In genomic region chr15:12586154-12586553, GRCm38 (mm10) we compare ENCODE assay signal across 9 mouse cellular contexts.
DNase-seq lines count a peak whose midpoint lies in the region; ATAC-seq and TF ChIP-seq lines count a peak whose summit lies in the region.
"Had no signal": no experiment of that assay in that cellular context is flagged by ENCODE, and none has a peak within 500 bp of the region (broad histone marks: within the 10 kb centered on the region; RNA-seq: fewer than 3 reads in every experiment).

No protein-coding gene starts in this region.

- H3K27me3 ChIP-seq in CH12.LX (replicated peaks): no peaks in the 10 kb centered on the region
- no peaks in the 10 kb centered on the region for H3K27me3 ChIP-seq in heart, embryonic 14.5 days (ENCODE audit: control insufficient read depth, insufficient read depth, low read length)
- H3K27me3 ChIP-seq in kidney, embryonic 16.5 days (ENCODE audit: insufficient read depth, low read length): no peaks in the 10 kb centered on the region
- no peaks in the 10 kb centered on the region for H3K27me3 ChIP-seq in stomach, postnatal 0 days (ENCODE audit: control insufficient read depth, insufficient read depth, low read length)

- H3K4me1 ChIP-seq in CH12.LX (ENCODE audit: control insufficient read depth in 1 of 2, insufficient read depth in 2 of 2): peaks cover 6 to 20% of the 10 kb centered on the region in 2 experiments; a peak in 3 of 4 replicates
- H3K4me1 ChIP-seq in heart, embryonic 14.5 days (ENCODE audit: control insufficient read depth in 2 of 2, insufficient read depth in 2 of 2, low read length in 2 of 2): peaks cover 4 to 12% of the 10 kb centered on the region in 2 experiments; a peak in 3 of 4 replicates
- 0 out of 2 replicates have a peak, but pooled peaks cover 5% of the 10 kb centered on the region for H3K4me1 ChIP-seq in kidney, embryonic 16.5 days (ENCODE audit: insufficient read depth, low read length)
- H3K4me1 ChIP-seq in stomach, postnatal 0 days (replicated peaks; ENCODE audit: control insufficient read depth, insufficient read depth): no peaks in the 10 kb centered on the region

- no peak for TF ChIP-seq EP300 in CH12.LX (IDR thresholded peaks at IDR 0.05; ENCODE audit: low read length)
- no peak for TF ChIP-seq EP300 in stomach, postnatal 0 days (optimal IDR thresholded peaks at IDR 0.05)

- TF ChIP-seq CTCF in CH12.LX (conservative IDR thresholded peaks at IDR 0.05 in 1 of 2, IDR thresholded peaks at IDR 0.05 in 1 of 2; ENCODE audit: low read depth in 2 of 2, low read length in 2 of 2): peak; percentile 55 to 93
- TF ChIP-seq CTCF in brain, embryonic 14.5 days (IDR thresholded peaks at IDR 0.05; ENCODE audit: borderline replicate concordance, extremely low read depth, insufficient read depth, insufficient read length): peak; percentile 90
- TF ChIP-seq CTCF in stomach, postnatal 0 days (IDR thresholded peaks at IDR 0.05; ENCODE audit: low read depth): peak; percentile 92

- ATAC-seq in heart, embryonic 14.5 days (ENCODE audit: insufficient number of reproducible peaks, insufficient read depth, low FRiP score, low read depth): peak; percentile 74; the same call in 1 of the 2 replicates
- peak; percentile 95 for ATAC-seq in kidney, embryonic 16.5 days (ENCODE audit: low FRiP score, low TSS enrichment)
- ATAC-seq in stomach, postnatal 0 days (ENCODE audit: low FRiP score, low TSS enrichment): peak; percentile 92

- TF ChIP-seq RAD21 in CH12.LX (IDR thresholded peaks at IDR 0.05; ENCODE audit: low read depth, low read length): peak; percentile 92

- in situ Hi-C loops in CH12.LX (cut with MboI; ENCODE audit: low pct_ligation_motif_present, low pct_unique_long_range_greater_than_20kb, low sequenced_read_pairs): no loop called here

- H3K36me3 ChIP-seq in CH12.LX (replicated peaks in 1 of 2; ENCODE audit: control insufficient read depth in 1 of 2, insufficient read depth in 1 of 2, low read length in 1 of 2): no peaks in the 10 kb centered on the region
- no peaks in the 10 kb centered on the region; the same call in 1 of the 2 replicates for H3K36me3 ChIP-seq in heart, embryonic 14.5 days (ENCODE audit: control insufficient read depth, insufficient read depth, low read length)
- no peaks in the 10 kb centered on the region for H3K36me3 ChIP-seq in kidney, embryonic 16.5 days (ENCODE audit: insufficient read depth, low read length)
- no peaks in the 10 kb centered on the region for H3K36me3 ChIP-seq in stomach, postnatal 0 days (ENCODE audit: control insufficient read depth, insufficient read depth, low read length)

- TF ChIP-seq POLR2A in CH12.LX (IDR thresholded peaks at IDR 0.05; ENCODE audit: low read depth, low read length): no peak
- no peak for TF ChIP-seq POLR2A in brain, embryonic 14.5 days (IDR thresholded peaks at IDR 0.05; ENCODE audit: borderline replicate concordance, extremely low read depth, insufficient read depth, insufficient read length, poor library complexity, severe bottlenecking)

- no peak overlapping the region for H3K4me2 ChIP-seq in CH12.LX (ENCODE audit: insufficient read depth, low read depth, poor library complexity, severe bottlenecking)
- H3K4me2 ChIP-seq in heart, embryonic 14.5 days (ENCODE audit: low read length): no peak overlapping the region
- no peak overlapping the region for H3K4me2 ChIP-seq in kidney, embryonic 16.5 days (replicated peaks; ENCODE audit: low read depth, low read length)
- no peak overlapping the region for H3K4me2 ChIP-seq in stomach, postnatal 0 days (replicated peaks; ENCODE audit: low read depth)

- no peak overlapping the region for H3K9ac ChIP-seq in CH12.LX (ENCODE audit: insufficient read depth, low read depth)
- no peak overlapping the region for H3K9ac ChIP-seq in heart, embryonic 14.5 days (ENCODE audit: low read length)
- H3K9ac ChIP-seq in kidney, embryonic 16.5 days (replicated peaks; ENCODE audit: low read length): no peak overlapping the region
- no peak overlapping the region for H3K9ac ChIP-seq in stomach, postnatal 0 days (ENCODE audit: low read length)

- peak; percentile 83 for DNase-seq in CH12.LX (ENCODE audit: extremely low read depth)
- peak; percentile 88 for DNase-seq in brain, embryonic 14.5 days (ENCODE audit: low read depth)
- DNase-seq in fibroblast of lung, adult 2 months (ENCODE audit: low read depth): peak; percentile 34
- DNase-seq in liver: peak; percentile 48
- peak; percentile 68 for DNase-seq in neural tube, embryonic 10.5 days (ENCODE audit: extremely low spot score, low spot score)
- DNase-seq in stomach, postnatal 0 days (ENCODE audit: low spot score): peak; percentile 62

- no peak overlapping the region for H3K4me3 ChIP-seq in CH12.LX (replicated peaks in 1 of 3; ENCODE audit: low read depth in 2 of 3, low read length in 2 of 3, poor library complexity in 1 of 3)
- H3K4me3 ChIP-seq in heart, embryonic 14.5 days (ENCODE audit: control insufficient read depth in 1 of 2, insufficient read depth in 1 of 2, low read depth in 1 of 2, low read length in 2 of 2): no peak overlapping the region
- no peak overlapping the region for H3K4me3 ChIP-seq in kidney, embryonic 16.5 days (ENCODE audit: low read length)
- no peak overlapping the region for H3K4me3 ChIP-seq in stomach, postnatal 0 days (ENCODE audit: low read depth, low read length)
- H3K4me3 ChIP-seq: erythroblast, embryonic 14.5 days had no signal

- H3K27ac ChIP-seq in CH12.LX (ENCODE audit: insufficient read depth, low read depth): no peak overlapping the region
- H3K27ac ChIP-seq in heart, embryonic 14.5 days (replicated peaks in 1 of 2; ENCODE audit: control insufficient read depth in 1 of 2, insufficient read depth in 1 of 2, low read depth in 2 of 2, low read length in 2 of 2): no peak overlapping the region
- H3K27ac ChIP-seq in kidney, embryonic 16.5 days (ENCODE audit: low read length): no peak overlapping the region
- H3K27ac ChIP-seq in stomach, postnatal 0 days (replicated peaks): no peak overlapping the region

- WGBS in heart, embryonic 14.5 days: 2% methylated on average over 5 of the region's 5 CpGs
- WGBS in kidney, embryonic 16.5 days: under 1% methylated on average over 5 of the region's 5 CpGs
- WGBS in stomach, postnatal 0 days: 3% methylated on average over 5 of the region's 5 CpGs

- H3K79me2 ChIP-seq in CH12.LX (replicated peaks; ENCODE audit: control insufficient read depth, extremely low read depth, insufficient read depth, poor library complexity, severe bottlenecking): no peaks in the 10 kb centered on the region

- H3K9me3 ChIP-seq in CH12.LX (replicated peaks; ENCODE audit: low read length): no peaks in the 10 kb centered on the region
- no peaks in the 10 kb centered on the region for H3K9me3 ChIP-seq in heart, embryonic 14.5 days (ENCODE audit: control insufficient read depth, low read length)
- H3K9me3 ChIP-seq in kidney, embryonic 16.5 days (ENCODE audit: low read length): no peaks in the 10 kb centered on the region
- no peaks in the 10 kb centered on the region for H3K9me3 ChIP-seq in stomach, postnatal 0 days (ENCODE audit: control insufficient read depth, low read length)

- dilution Hi-C loops in CH12.LX (cut with MboI; ENCODE audit: extremely low pct_ligation_motif_present, extremely low pct_unique_long_range_greater_than_20kb, low sequenced_read_pairs): no loop called here

TF ChIP-seq in CH12.LX, 34 proteins besides CTCF, POLR2A, EP300 and RAD21:
- peak; percentile 98 for TF ChIP-seq SMC3 (IDR thresholded peaks at IDR 0.05; ENCODE audit: low read depth, low read length)
- no peak for TF ChIP-seq CHD1 (IDR thresholded peaks at IDR 0.05; ENCODE audit: low read depth, low read length)
- TF ChIP-seq JUN (IDR thresholded peaks at IDR 0.05; ENCODE audit: insufficient read depth, low read depth, low read length): no peak
- TF ChIP-seq ZC3H11A (IDR thresholded peaks at IDR 0.05; ENCODE audit: low read depth, low read length): peak; percentile 78
- no peak for TF ChIP-seq POLR2AphosphoS2 (IDR thresholded peaks at IDR 0.05; ENCODE audit: low read depth, low read length)
TF ChIP-seq in CH12.LX: peak in this region for 2.

Comparison
In these comparisons a context has a peak if more than half of its experiments do, and no peak if none do; other contexts are left out.
1. DNase-seq: peak in every context shown above with its lines; median percentile 88 in brain, embryonic 14.5 days; 83 in CH12.LX; 68 in neural tube, embryonic 10.5 days; 62 in stomach, postnatal 0 days; 48 in liver; 34 in fibroblast of lung, adult 2 months.